Mouse (Mus musculus): ENCODE results near the gene Kcnh7. TPM values are rescaled to one million over a fixed set of nuclear protein-coding genes. Genes with fewer than 3 reads are reported as not detected.

The Kcnh7 gene
- polyA plus RNA-seq, 1 experiment, result not detected

- Histone ChIP-seq H3K4me3 (ENCODE audit: insufficient read depth, low read length) (no peak overlapping the region), H3K4me1 (ENCODE audit: control insufficient read depth, insufficient read depth, low read length) (no peaks in the 10 kb centered on the region), H3K27ac (ENCODE audit: insufficient read depth, low read depth, low read length) (no peak overlapping the region)
- TF ChIP-seq POLR2A (IDR thresholded peaks at IDR 0.05; ENCODE audit: borderline replicate concordance, low read depth, low read length), result no peak
- TF ChIP-seq CTCF (IDR thresholded peaks at IDR 0.05; ENCODE audit: low read depth, low read length), result no peak
Measured at GRCm38 (mm10) chr2:62988616-62989015, 195.5 kb downstream of the Kcnh7 start.

- TF ChIP-seq POLR2A (IDR thresholded peaks at IDR 0.05; ENCODE audit: borderline replicate concordance, low read depth, low read length) (no peak), CTCF (IDR thresholded peaks at IDR 0.05; ENCODE audit: low read depth, low read length) (no peak)
- H3K4me3 ChIP-seq (ENCODE audit: insufficient read depth, low read length), result no peak overlapping the region
Measured at GRCm38 (mm10) chr2:62983936-62984335, 200.2 kb downstream of the Kcnh7 start.

GRCm38 (mm10) chr2:62935273-62935874 is 248.7 kb downstream of the Kcnh7 start:
- no peak for TF ChIP-seq CTCF (IDR thresholded peaks at IDR 0.05; ENCODE audit: low read depth, low read length)
- TF ChIP-seq POLR2A (IDR thresholded peaks at IDR 0.05; ENCODE audit: borderline replicate concordance, low read depth, low read length), result no peak
- no peak overlapping the region for H3K27ac ChIP-seq (ENCODE audit: insufficient read depth, low read depth, low read length)
- no peak overlapping the region for H3K4me3 ChIP-seq (ENCODE audit: insufficient read depth, low read length)
- H3K4me1 ChIP-seq (ENCODE audit: control insufficient read depth, insufficient read depth, low read length), result no peaks in the 10 kb centered on the region

More at GRCm38 (mm10) chr2:62983936-62984335, 200.2 kb downstream of the Kcnh7 start:
- H3K27ac ChIP-seq (ENCODE audit: insufficient read depth, low read depth, low read length), result no peak overlapping the region
- H3K4me1 ChIP-seq (ENCODE audit: control insufficient read depth, insufficient read depth, low read length), result no peaks in the 10 kb centered on the region

- TF ChIP-seq CTCF (IDR thresholded peaks at IDR 0.05; ENCODE audit: low read depth, low read length) (no peak), POLR2A (IDR thresholded peaks at IDR 0.05; ENCODE audit: borderline replicate concordance, low read depth, low read length) (no peak)
- H3K27ac ChIP-seq (ENCODE audit: insufficient read depth, low read depth, low read length), result no peak overlapping the region
- H3K4me3 ChIP-seq (ENCODE audit: insufficient read depth, low read length), result no peak overlapping the region
- no peaks in the 10 kb centered on the region for H3K4me1 ChIP-seq (ENCODE audit: control insufficient read depth, insufficient read depth, low read length)
Measured at GRCm38 (mm10) chr2:62928494-62928893, 255.6 kb downstream of the Kcnh7 start.

- H3K4me3 ChIP-seq (ENCODE audit: insufficient read depth, low read length), result no peak overlapping the region
- TF ChIP-seq CTCF (IDR thresholded peaks at IDR 0.05; ENCODE audit: low read depth, low read length) (no peak), POLR2A (IDR thresholded peaks at IDR 0.05; ENCODE audit: borderline replicate concordance, low read depth, low read length) (no peak)
Measured at GRCm38 (mm10) chr2:62928065-62928464, 256.0 kb downstream of the Kcnh7 start.

GRCm38 (mm10) chr2:62923803-62924202 is 260.3 kb downstream of the Kcnh7 start:
- no peak for TF ChIP-seq POLR2A (IDR thresholded peaks at IDR 0.05; ENCODE audit: borderline replicate concordance, low read depth, low read length)
- no peak for TF ChIP-seq CTCF (IDR thresholded peaks at IDR 0.05; ENCODE audit: low read depth, low read length)
- Histone ChIP-seq H3K27ac (ENCODE audit: insufficient read depth, low read depth, low read length) (no peak overlapping the region), H3K4me3 (ENCODE audit: insufficient read depth, low read length) (no peak overlapping the region), H3K4me1 (ENCODE audit: control insufficient read depth, insufficient read depth, low read length) (no peaks in the 10 kb centered on the region)

More at GRCm38 (mm10) chr2:62928065-62928464, 256.0 kb downstream of the Kcnh7 start:
- Histone ChIP-seq H3K27ac (ENCODE audit: insufficient read depth, low read depth, low read length) (no peak overlapping the region), H3K4me1 (ENCODE audit: control insufficient read depth, insufficient read depth, low read length) (no peaks in the 10 kb centered on the region)

GRCm38 (mm10) chr2:62907688-62908087 is 276.4 kb downstream of the Kcnh7 start:
- no peak overlapping the region for H3K27ac ChIP-seq (ENCODE audit: insufficient read depth, low read depth, low read length)
- no peak for TF ChIP-seq POLR2A (IDR thresholded peaks at IDR 0.05; ENCODE audit: borderline replicate concordance, low read depth, low read length)
- TF ChIP-seq CTCF (IDR thresholded peaks at IDR 0.05; ENCODE audit: low read depth, low read length), result no peak
- no peaks in the 10 kb centered on the region for H3K4me1 ChIP-seq (ENCODE audit: control insufficient read depth, insufficient read depth, low read length)
- no peak overlapping the region for H3K4me3 ChIP-seq (ENCODE audit: insufficient read depth, low read length)

- Histone ChIP-seq H3K4me1 (ENCODE audit: control insufficient read depth, insufficient read depth, low read length) (no peaks in the 10 kb centered on the region), H3K27ac (ENCODE audit: insufficient read depth, low read depth, low read length) (no peak overlapping the region), H3K4me3 (ENCODE audit: insufficient read depth, low read length) (no peak overlapping the region)
- TF ChIP-seq CTCF (IDR thresholded peaks at IDR 0.05; ENCODE audit: low read depth, low read length), result no peak
- TF ChIP-seq POLR2A (IDR thresholded peaks at IDR 0.05; ENCODE audit: borderline replicate concordance, low read depth, low read length), result no peak
Measured at GRCm38 (mm10) chr2:62902363-62903353, 281.4 kb downstream of the Kcnh7 start.

- H3K4me1 ChIP-seq (ENCODE audit: control insufficient read depth, insufficient read depth, low read length), result no peaks in the 10 kb centered on the region
- no peak overlapping the region for H3K4me3 ChIP-seq (ENCODE audit: insufficient read depth, low read length)
- H3K27ac ChIP-seq (ENCODE audit: insufficient read depth, low read depth, low read length), result no peak overlapping the region
- TF ChIP-seq CTCF (IDR thresholded peaks at IDR 0.05; ENCODE audit: low read depth, low read length) (no peak), POLR2A (IDR thresholded peaks at IDR 0.05; ENCODE audit: borderline replicate concordance, low read depth, low read length) (no peak)
Measured at GRCm38 (mm10) chr2:62878763-62879162, 305.3 kb downstream of the Kcnh7 start.

GRCm38 (mm10) chr2:62855391-62855790 is 328.7 kb downstream of the Kcnh7 start:
- Histone ChIP-seq H3K4me3 (ENCODE audit: insufficient read depth, low read length) (no peak overlapping the region), H3K4me1 (ENCODE audit: control insufficient read depth, insufficient read depth, low read length) (no peaks in the 10 kb centered on the region), H3K27ac (ENCODE audit: insufficient read depth, low read depth, low read length) (no peak overlapping the region)
- TF ChIP-seq POLR2A (IDR thresholded peaks at IDR 0.05; ENCODE audit: borderline replicate concordance, low read depth, low read length) (no peak), CTCF (IDR thresholded peaks at IDR 0.05; ENCODE audit: low read depth, low read length) (no peak)

Measured in bone marrow macrophage, adult 2 months (primary cell).